Mouse (Mus musculus) embryo, embryonic 10.5 days (tissue): ENCODE data around the gene Irgm2.
A peak's percentile ranks its signal among the peaks of the same experiment; 100 is the strongest.
"Not testable (repeated sequence)": the region's sequence is repeated elsewhere in the genome, so short reads cannot be mapped to it uniquely, and the experiment has no call there.

Source experiments
- DNase-seq: peaks from one replicate; pipeline ENCODE4 v3.0.0-alpha.2; 2015; ENCODE audit warnings: low spot score

The Irgm2 gene

DNA sequence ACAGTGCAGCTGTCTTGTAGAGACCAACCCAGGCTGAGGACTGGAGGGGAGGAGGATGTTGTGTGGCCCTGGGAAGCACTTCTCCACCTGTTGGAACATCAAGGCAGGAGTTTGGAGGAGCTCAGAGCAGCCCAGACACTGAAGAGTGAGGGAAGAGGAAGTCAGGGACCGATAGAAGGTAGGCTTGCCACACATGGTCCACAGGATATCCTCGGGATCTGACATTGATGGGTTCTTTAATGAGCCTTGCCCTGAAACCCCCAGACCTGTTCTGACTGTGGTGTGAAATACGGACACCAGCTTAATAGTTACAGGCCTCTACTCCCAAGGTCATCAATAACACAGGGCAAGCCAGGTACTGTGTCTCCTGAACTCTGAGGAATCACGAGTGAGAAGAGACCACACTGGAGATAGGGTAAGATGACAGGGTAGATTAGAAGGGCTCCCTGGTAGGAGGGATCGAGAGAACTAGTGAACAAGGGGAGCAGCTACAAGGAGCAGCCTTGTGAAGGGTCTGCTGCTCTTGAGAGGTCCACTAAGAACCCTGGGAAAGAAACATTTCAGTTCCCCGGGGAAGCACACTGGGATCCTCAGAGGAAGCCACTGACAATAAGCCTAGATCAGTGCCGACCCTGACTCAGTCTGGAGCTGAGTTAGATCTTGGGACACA lies 14.4 kb downstream of the Irgm2 start:
- no peak for DNase-seq

DNA sequence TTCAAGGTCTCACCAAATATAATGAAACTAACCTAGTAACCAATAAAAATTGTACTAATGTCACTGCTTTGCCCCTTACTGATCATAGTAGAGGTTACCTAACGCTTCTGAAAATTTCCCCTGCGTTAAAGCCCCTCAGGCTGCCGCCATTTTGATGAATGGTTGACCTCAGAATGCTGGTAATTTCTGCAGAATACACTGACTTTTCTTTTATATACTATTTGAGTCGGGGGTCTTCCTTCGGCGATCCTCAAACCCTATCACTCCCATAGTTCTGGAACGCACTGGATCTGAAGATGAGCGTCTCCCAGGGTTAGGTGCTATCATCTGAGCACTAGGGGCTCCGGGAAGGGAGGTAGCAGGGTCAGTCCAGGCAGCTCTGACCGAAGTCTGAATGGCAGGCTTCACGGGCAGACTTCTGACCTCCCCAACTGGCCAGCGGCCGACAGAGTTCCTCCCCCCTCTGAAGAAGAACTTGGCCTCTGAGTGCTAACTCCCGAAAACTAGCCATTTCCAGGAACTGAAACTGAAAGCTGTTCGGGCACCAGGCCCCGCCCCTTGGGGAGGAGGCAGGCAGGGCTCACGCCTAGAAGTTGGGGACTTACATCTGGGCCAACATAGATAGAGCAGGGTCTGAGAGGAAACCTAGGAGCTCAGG lies 15.1 kb downstream of the Irgm2 start:
- peak; percentile 58 for DNase-seq

DNA sequence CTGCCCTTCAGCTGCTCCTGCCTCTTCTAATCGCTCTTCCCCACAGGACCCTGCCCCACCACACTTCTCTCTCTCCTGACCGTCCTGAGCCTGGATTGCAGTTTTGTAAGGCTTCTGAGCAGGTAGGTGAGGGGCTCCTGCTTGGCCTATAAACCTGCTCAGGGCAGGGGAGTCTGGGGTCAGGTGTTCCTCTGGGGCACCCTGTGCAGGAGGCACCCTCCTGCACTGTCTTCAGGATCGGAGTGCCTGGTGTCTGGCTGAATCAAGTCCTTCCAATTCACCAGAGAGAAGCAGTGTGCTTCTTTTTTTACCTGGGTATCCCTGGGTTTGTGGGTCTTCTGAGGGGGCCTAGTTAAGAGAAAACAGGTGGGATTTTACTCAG lies 15.6 kb downstream of the Irgm2 start:
- not testable (repeated sequence) for DNase-seq

DNA sequence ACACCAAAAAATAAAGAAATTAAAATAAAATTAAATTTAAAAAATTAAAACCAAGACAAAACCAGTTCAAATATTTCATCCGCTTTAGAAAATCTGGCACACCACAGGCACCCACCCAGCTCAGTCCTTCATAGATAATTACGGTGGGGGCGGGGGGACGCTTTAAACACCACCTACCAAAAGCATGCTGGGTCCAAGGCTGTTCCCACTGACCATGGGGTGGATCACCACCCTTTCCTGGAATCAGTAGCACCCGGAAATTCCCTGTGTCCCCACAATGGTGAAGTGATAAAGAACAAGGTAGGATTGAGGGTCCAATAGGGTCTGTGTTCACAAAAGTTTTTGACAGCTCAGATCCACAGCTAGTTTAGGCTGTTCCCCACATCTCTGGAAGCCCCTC lies 16.4 kb downstream of the Irgm2 start:
- DNase-seq: no peak

DNA sequence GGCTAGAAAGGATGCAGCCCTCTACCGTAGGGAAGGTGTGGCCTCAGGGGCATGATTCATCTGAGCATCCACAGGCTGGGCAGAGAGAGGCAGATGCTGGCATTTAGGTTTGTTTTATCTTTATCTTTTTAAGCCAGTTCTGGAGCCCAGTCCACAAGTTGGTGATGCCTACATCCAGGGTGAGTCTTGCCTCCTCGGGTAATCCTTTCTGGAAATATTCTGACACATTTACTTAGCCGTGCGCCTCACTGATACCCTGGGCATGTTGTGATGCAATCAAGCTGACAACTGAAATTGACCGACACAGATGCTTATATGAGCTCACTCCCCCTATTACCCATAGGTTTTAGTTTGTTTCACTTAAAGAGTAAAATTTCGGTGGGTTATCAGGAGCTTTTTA lies 17.4 kb downstream of the Irgm2 start:
- no peak for DNase-seq

DNA sequence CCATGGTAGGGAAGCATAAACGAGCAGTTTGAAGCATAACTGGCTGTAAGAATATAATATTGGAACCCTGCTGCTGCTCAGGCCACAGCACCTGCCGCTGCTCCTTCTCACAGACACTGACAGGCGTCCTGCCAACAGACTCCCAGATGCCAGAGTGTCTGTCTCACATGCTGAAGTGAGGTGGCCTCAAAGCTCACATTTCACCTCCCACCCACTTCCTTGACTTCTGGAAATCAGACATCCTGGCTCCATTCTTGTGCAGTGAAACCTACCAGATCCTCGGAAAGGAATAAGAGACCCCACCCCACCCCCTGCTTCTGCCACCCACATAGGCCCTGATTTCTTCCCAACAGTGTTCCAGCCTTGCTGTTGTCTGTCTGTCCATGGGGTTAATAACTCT lies 24.3 kb downstream of the Irgm2 start:
- DNase-seq: no peak

DNA sequence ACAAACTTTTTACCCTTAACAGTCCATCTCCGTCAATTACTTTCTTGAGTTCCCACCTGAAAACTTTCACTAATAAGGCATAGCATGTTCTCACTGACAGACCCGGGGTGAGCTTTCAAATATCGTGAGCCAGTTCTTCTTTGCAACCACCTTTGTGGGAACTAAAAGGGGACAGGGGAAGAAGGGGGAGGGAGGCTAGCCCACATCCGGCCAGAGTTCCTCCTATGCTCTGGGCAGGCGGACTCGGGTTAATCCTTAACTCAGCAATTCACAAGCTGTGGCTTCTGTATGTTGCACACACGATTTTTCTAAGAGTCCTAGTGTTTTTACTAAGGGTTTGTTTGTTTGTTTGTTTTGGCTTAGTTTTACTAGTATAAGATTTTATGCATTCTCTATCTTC lies 24.9 kb downstream of the Irgm2 start:
- no peak for DNase-seq

DNA sequence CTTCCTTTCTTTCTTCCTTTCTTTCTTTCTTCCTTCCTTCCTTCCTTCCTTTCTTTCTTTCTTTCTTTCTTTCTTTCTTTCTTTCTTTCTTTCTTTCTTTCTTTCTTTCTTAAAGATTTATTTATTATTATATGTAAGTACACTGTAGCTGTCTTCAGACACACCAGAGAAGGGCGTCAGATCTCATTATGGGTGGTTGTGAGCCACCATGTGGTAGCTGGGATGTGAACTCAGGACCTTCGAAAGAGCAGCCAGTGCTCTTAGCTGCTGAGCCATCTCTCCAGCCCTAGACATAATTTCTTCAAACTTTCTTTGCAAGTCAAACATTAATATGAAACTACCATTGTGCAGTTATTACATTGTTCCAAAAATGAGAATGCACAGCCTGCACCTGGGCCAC lies 25.5 kb downstream of the Irgm2 start:
- not testable (repeated sequence) for DNase-seq

DNA sequence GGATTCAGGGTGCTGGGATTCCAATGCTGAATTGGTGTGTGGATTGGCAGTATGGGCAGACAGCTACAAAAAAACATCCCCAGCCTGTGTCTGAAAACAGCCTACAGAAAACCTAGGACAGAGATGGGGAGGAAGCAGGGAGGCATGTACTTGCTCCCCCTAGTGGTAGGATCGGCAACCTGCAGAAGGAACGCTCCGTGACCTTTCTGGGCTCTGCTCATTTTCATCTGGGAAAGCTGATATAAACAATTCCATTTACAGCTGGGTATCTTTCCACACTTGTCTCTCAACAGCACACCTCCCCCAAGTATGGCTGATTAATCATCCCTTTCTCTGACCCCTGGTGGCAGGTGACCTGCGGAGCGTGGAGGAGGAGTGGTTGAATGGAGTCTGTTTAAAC lies 26.2 kb downstream of the Irgm2 start:
- peak; percentile 90 for DNase-seq

DNA sequence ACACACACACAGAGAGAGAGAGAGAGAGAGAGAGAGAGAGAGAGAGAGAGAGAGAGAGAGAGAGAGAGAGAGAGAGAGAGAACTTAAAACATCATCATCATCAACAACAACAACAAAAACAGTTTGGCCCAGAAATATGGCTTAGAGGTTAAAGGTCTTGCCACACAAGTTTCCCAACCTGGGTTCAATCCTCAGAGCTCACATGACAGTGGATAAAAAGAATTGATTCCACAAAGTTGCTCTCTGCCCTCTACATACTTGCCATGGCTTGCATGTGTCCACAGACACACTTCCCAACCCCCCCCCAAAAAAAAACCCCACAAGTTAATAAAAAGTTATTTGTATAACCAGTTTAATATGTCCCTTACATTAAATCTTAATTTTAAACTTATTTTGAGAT lies 27.0 kb downstream of the Irgm2 start:
- DNase-seq: no peak

DNA sequence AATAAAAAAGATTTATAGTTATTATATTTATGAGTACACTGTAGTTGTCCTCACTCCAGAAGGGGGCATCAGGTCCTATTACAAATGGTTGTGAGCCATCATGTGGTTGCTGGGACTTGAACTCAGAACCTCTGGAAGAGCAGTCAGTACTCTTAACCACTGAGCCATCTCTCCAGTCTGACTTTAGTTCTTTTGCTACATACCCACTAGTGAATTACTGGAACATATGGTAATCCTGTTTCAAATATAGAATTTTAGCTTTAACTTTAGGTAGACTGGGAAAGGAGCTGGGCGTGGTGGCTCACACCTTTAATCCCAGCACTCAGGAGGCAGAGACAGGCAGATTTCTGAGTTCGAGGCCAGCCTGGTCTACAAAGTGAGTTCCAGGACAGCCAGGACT lies 28.6 kb downstream of the Irgm2 start:
- not testable (repeated sequence) for DNase-seq

DNA sequence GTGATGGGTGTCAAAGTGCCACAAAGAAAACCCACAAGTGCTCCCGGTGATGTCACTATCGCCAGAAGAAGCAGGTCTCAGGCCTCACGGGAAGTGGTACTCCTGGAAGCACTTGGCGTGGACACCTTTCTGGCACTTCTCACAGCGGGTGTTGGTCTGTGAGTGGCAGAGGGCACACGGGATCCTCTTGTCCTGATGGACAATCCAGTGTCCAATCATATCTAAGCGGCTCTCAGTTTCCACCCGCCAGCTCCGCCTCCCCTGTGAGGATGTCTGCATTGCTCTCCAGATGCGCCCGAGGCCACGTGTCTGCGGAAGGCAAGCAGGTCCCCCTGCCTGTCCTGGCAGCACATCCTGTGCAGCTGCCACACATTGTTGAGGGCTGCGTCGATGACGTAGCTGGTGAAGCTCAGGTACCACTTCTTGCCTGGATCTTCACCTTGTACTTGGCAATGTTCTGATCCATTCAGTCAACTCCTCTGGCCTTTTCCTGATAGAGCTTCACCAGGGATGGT lies 31.0 kb downstream of the Irgm2 start:
- no peak for DNase-seq

DNA sequence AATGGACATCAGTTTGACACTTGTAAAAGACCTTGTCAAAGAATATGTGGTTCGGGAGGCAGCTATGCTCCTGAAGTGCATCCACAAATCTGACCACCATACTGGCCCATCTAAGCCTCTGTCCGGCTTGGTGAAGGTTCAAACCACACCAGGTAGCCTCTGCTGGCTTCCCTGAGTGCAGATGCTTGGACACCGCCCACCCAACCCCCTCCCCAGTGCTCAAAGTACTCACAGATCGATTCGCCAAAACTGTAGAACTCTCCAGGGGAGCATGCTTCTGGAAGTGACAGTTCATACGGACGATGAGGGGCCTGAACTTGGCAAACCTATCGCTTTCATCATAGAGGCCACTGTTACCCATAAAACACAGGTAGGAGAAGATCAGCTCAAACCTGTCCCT lies 31.7 kb downstream of the Irgm2 start:
- DNase-seq: no peak

DNA sequence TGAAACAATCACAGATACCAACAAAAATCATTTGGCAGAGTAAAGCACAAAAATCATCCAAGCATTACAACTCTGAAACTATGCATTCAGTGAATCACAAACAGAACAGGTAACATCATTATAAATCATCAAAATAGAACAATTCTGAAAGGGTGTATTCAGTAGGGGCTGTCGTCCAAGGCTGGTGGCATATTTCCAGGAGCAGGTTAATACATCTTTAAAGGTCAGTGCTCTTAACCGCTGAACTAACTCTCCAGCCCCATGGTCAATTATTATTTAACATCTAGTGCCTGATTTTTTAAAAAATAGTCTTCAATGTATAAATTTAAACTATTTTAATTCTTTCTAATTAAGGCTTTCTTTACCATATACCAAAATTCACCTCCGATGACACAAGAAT lies 35.1 kb downstream of the Irgm2 start:
- not testable (repeated sequence) for DNase-seq

DNA sequence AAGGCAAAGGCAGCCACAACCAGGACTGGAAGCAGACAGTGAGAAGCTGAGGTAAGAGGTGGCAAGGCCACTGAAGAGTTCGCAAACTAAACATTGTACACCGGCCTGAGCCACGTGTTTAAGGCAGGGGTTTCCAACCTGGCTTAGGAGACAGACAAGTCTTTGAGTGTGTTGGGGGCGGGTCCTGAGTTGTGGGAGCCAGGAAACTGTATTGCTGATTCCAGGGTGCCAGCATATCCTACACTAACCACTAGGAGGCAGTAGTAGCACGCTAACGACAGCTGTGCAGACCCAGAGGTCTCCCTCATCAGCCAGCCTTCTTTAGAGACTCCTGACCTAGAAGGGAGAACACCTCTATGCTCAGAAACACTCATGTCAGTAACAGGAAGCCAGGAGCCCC lies 35.7 kb downstream of the Irgm2 start:
- DNase-seq: peak; percentile 79

DNA sequence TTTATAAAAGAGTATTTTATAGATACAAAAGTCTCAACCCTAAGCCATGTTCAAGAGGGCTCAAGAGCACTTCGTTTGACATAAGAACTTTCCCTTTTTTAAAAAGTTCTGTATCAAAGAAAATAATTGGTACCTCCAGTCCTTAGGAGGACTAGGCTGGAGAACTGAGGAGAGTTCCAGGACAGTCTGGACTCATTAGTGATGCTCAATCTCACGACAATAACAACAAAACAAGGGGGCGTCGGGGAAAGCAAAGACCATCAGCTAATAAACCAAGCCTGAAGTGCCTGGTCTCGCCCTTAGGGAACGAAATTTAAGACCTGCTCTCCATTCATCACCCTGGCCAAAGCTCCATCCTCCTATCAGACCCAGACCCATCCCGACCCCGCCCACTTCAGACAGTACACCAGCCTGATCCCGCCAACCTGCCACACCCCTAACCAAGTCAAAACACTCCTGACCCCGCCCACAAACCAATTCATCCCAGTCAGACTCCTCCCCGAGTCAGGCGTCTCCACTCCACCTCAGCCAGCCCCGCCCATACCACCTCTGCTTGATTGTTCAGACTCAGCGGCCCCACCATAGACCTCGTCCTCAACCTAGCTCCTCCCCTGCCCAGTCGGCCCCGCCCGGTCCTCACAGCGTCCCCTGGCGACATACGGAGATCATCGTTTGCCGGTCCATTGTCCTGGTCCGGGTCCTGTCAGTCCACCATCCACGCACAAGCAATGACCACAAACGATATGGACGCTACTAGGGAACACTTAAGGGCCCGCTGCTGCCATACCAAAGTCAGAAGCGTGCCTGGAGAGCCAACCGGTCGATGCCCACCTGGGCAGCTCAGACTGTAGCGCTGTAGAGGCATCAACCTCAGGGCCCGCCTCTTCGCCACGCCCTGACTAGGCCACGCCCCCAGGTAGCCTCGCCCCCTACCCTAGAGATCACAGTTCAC lies 39.7 kb downstream of the Irgm2 start:
- peak; percentile 93 for DNase-seq

DNA sequence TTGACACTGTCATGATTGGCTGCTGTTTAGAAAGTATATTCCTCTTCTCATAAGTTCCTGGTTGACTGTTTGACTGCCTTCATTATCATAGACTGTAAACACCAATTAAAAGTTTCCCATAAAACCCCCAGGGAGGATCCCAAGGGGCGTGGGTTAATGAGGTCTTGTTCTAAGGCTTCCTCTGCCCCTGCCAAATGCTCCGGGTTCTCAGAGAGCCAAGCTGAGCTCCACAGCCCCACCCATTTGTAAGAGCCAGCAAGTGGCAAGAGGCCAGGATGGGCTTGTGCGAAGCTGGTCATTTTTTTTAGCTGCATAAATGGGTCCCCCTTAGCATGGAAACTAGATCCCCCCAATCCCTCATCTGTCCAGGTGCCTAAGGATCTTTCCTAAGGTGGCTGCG lies 47.9 kb downstream of the Irgm2 start:
- no peak for DNase-seq

DNA sequence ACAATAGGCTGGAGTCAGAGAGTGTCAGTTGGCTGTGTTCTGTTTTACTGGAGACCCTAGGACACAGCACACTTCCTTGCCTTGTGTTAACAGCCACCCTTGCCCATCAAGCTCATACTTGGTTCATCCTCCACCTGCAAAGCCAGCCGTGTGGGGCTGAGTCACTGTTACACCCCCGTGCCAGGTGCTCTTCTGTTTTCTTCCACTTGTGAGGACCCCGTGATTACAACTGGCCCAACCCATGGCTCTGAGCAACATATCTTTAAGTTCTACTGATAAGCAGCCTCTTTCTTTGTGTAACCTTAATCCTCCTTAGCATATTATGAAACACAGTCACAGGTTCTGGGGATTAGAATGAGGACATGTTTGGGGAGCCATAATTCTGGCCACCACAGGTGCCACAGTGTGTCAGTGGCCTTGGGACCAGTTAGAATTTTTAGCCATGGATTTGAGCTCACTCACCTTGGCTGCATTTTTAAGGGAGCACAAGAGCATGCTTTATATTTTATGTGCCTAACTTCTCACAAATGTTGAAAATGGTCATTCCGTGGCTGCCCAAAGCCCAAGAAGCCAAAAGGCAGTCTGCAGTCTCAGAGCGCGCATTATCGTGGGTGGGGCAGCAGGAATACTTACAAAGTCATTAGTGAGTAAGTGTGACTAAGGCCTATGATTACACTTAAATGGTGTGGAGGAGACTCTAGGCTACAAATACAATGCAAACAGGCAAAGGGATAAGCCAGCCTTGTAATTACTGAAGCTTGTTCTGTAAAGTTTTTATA lies 50.0 kb downstream of the Irgm2 start:
- no peak for DNase-seq

DNA sequence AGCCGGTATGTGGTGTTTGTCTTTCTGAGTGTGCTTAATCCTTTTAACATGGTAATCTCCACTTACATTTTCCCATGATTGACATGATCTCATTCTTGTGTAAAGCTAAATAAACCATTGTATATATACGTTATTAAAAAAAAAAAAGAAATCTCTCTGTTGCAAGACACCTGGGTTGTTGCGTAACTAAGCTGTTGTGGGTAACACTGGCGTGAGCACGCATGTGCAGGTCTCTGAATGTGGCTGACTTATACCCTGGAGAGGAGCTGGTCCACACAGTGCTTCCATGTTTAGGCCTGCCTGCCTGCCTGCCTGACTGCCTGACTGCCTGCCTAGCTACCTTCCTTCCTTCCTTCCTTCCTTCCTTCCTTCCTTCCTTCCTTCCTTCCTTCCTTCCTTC lies 51.1 kb downstream of the Irgm2 start:
- no peak for DNase-seq

DNA sequence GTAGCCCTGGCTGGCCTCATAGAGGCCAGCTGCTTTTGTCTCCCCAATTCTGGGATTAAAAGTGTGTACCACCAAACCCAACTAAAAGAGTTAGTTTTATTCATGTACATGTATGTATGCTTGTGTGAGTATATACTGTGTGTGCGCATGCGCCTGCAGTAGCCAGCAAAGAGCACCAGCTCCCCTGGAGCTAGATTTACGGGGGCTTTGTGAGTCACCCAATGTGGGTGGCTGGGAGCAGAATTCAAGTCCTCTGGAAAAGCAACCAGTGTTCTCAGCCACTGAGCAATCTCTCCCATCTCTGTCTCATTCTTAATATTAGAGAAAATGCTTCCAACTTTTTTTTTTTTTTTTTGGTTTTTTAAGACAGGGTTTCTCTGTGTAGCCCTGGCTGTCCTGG lies 55.0 kb downstream of the Irgm2 start:
- DNase-seq: no peak

DNA sequence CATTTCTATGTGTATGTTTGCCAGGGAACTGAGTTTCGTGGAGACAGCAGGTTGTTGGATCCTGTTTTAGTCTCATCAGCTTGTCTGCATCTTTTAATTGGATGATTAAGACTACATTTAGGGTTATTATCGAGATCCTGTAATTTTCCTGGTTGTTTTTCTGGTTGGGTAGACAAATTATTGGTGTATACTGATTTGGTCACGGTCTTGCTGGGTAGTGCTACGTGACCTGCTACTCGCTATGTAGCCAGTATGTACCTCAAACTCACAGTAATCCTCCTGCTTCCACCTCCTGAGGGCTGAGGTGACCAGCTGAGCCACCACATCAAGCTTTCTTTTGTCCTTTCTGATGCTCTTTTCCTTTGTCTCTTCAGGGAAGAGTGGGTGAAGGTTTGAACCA lies 58.4 kb downstream of the Irgm2 start:
- DNase-seq: no peak

DNA sequence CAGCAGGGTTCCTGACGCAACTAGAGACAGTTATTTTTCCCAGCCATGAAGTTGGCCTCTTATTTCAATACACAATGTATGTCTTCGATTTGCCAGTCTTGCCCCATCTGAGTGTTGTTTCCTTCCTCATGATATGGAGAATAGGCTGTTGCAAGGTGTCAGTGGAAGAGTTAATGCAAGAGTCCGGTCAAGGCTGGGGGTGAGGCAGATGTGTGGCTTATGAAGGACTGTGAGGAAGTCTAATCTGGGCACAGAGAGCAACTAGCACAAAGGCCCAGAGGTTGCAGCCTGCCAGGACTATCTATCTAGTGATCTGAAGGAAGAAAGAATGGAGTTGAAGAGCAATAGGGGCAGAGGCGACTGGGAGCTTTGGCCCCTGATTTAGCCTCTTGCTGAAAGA lies 60.7 kb downstream of the Irgm2 start:
- no peak for DNase-seq
